Mouse (Mus musculus): ENCODE results near the gene Gmppb. TPM values are rescaled to one million over a fixed set of nuclear protein-coding genes. Genes with fewer than 3 reads are reported as not detected.

Gmppb gene
- total and polyA plus RNA-seq, 3 experiments = 17.9 to 20.9 (median 19.2) TPM

GRCm38 (mm10) chr9:108049561-108050251 is 664 bp downstream of the Gmppb start:
- peak; percentile 60; the same call in 1 of the 2 replicates for TF ChIP-seq MAX (IDR thresholded peaks at IDR 0.05; ENCODE audit: low read length)
- 0 out of 2 replicates have a peak, but pooled peaks have one; percentile 15 for TF ChIP-seq MYC (IDR thresholded peaks at IDR 0.05; ENCODE audit: low read depth, low read length)
- TF ChIP-seq USF1 (IDR thresholded peaks at IDR 0.05; ENCODE audit: low read depth, low read length) = peak; percentile 39
- no peak for TF ChIP-seq PAX5 (IDR thresholded peaks at IDR 0.05; ENCODE audit: low read length)
- dilution Hi-C loops (cut with MboI; ENCODE audit: extremely low pct_ligation_motif_present, extremely low pct_unique_long_range_greater_than_20kb, low sequenced_read_pairs) (no loop called here), in situ Hi-C loops (cut with MboI; ENCODE audit: low pct_ligation_motif_present, low pct_unique_long_range_greater_than_20kb, low sequenced_read_pairs) (no loop called here)
- no peaks in the 10 kb centered on the region for H3K27me3 ChIP-seq (replicated peaks)
- H3K4me3 ChIP-seq (replicated peaks in 1 of 3; ENCODE audit: low read depth in 2 of 3, low read length in 2 of 3, poor library complexity in 1 of 3) = peak overlapping the region; percentile 71 to 88 (median 79)
- H3K4me1 ChIP-seq (ENCODE audit: control insufficient read depth in 1 of 2, insufficient read depth in 2 of 2) = peaks cover 2 to 34% of the 10 kb centered on the region in 2 experiments; a peak in 2 of 4 replicates
- H3K79me2 ChIP-seq (replicated peaks; ENCODE audit: control insufficient read depth, extremely low read depth, insufficient read depth, poor library complexity, severe bottlenecking) = no peaks in the 10 kb centered on the region
- H3K9ac ChIP-seq (ENCODE audit: insufficient read depth, low read depth) = peak overlapping the region; percentile 52
- H3K9me3 ChIP-seq (replicated peaks; ENCODE audit: low read length) = no peaks in the 10 kb centered on the region
- peaks cover 55 to 78% of the 10 kb centered on the region in 2 experiments for H3K36me3 ChIP-seq (replicated peaks in 1 of 2; ENCODE audit: control insufficient read depth in 1 of 2, insufficient read depth in 1 of 2, low read length in 1 of 2)
- H3K27ac ChIP-seq (ENCODE audit: insufficient read depth, low read depth) = no peak overlapping the region
- H3K4me2 ChIP-seq (ENCODE audit: insufficient read depth, low read depth, poor library complexity, severe bottlenecking) = peak overlapping the region; percentile 55
- no peak for DNase-seq (ENCODE audit: extremely low read depth)

GRCm38 (mm10) chr9:108051184-108051930 is 2.3 kb downstream of the Gmppb start:
- Histone ChIP-seq H3K9me3 (replicated peaks; ENCODE audit: low read length) (no peaks in the 10 kb centered on the region), H3K4me1 (ENCODE audit: control insufficient read depth in 1 of 2, insufficient read depth in 2 of 2) (peaks cover 2 to 31% of the 10 kb centered on the region in 2 experiments; a peak in 2 of 4 replicates), H3K4me2 (ENCODE audit: insufficient read depth, low read depth, poor library complexity, severe bottlenecking) (no peak overlapping the region), H3K4me3 (replicated peaks in 1 of 3; ENCODE audit: low read depth in 2 of 3, low read length in 2 of 3, poor library complexity in 1 of 3) (no peak overlapping the region), H3K27ac (ENCODE audit: insufficient read depth, low read depth) (no peak overlapping the region), H3K36me3 (replicated peaks in 1 of 2; ENCODE audit: control insufficient read depth in 1 of 2, insufficient read depth in 1 of 2, low read length in 1 of 2) (peaks cover 58 to 78% of the 10 kb centered on the region in 2 experiments), H3K79me2 (replicated peaks; ENCODE audit: control insufficient read depth, extremely low read depth, insufficient read depth, poor library complexity, severe bottlenecking) (no peaks in the 10 kb centered on the region), H3K27me3 (replicated peaks) (no peaks in the 10 kb centered on the region), H3K9ac (ENCODE audit: insufficient read depth, low read depth) (no peak overlapping the region)
- TF ChIP-seq POLR2A (IDR thresholded peaks at IDR 0.05; ENCODE audit: low read depth, low read length) = peak; percentile 17; the same call in 1 of the 2 replicates
- TF ChIP-seq IRF4 (IDR thresholded peaks at IDR 0.05; ENCODE audit: low read depth, low read length) = no peak
- dilution Hi-C loops (cut with MboI; ENCODE audit: extremely low pct_ligation_motif_present, extremely low pct_unique_long_range_greater_than_20kb, low sequenced_read_pairs) (no loop called here), in situ Hi-C loops (cut with MboI; ENCODE audit: low pct_ligation_motif_present, low pct_unique_long_range_greater_than_20kb, low sequenced_read_pairs) (no loop called here)
- no peak for DNase-seq (ENCODE audit: extremely low read depth)

GRCm38 (mm10) chr9:108051931-108052220 is 2.8 kb downstream of the Gmppb start:
- dilution Hi-C loops (cut with MboI; ENCODE audit: extremely low pct_ligation_motif_present, extremely low pct_unique_long_range_greater_than_20kb, low sequenced_read_pairs) = no loop called here
- no peak overlapping the region for H3K27ac ChIP-seq (ENCODE audit: insufficient read depth, low read depth)
- no peak overlapping the region for H3K9ac ChIP-seq (ENCODE audit: insufficient read depth, low read depth)
- no peaks in the 10 kb centered on the region for H3K27me3 ChIP-seq (replicated peaks)
- H3K36me3 ChIP-seq (replicated peaks in 1 of 2; ENCODE audit: control insufficient read depth in 1 of 2, insufficient read depth in 1 of 2, low read length in 1 of 2) = peaks cover 60 to 78% of the 10 kb centered on the region in 2 experiments
- H3K9me3 ChIP-seq (replicated peaks; ENCODE audit: low read length) = no peaks in the 10 kb centered on the region
- no peak overlapping the region for H3K4me2 ChIP-seq (ENCODE audit: insufficient read depth, low read depth, poor library complexity, severe bottlenecking)
- in situ Hi-C loops (cut with MboI; ENCODE audit: low pct_ligation_motif_present, low pct_unique_long_range_greater_than_20kb, low sequenced_read_pairs) = no loop called here
- H3K4me3 ChIP-seq (replicated peaks in 1 of 3; ENCODE audit: low read depth in 2 of 3, low read length in 2 of 3, poor library complexity in 1 of 3) = no peak overlapping the region
- TF ChIP-seq MXI1 (IDR thresholded peaks at IDR 0.05; ENCODE audit: low read depth, low read length) = no peak
- TF ChIP-seq MAFK (IDR thresholded peaks at IDR 0.05; ENCODE audit: insufficient replicate concordance, low read length) = no peak
- TF ChIP-seq JUND (conservative IDR thresholded peaks at IDR 0.05; ENCODE audit: low read depth, low read length) = no peak
- TF ChIP-seq POLR2AphosphoS2 (IDR thresholded peaks at IDR 0.05; ENCODE audit: low read depth, low read length) = no peak
- TF ChIP-seq MYC (IDR thresholded peaks at IDR 0.05; ENCODE audit: low read depth, low read length) = no peak
- TF ChIP-seq ZC3H11A (IDR thresholded peaks at IDR 0.05; ENCODE audit: low read depth, low read length) = no peak
- TF ChIP-seq PAX5 (IDR thresholded peaks at IDR 0.05; ENCODE audit: low read length) = no peak
- TF ChIP-seq SIN3A (IDR thresholded peaks at IDR 0.05; ENCODE audit: low read length) = no peak
- no peak for TF ChIP-seq TBP (conservative IDR thresholded peaks at IDR 0.05; ENCODE audit: low read depth, low read length)
- no peak for TF ChIP-seq JUN (IDR thresholded peaks at IDR 0.05; ENCODE audit: insufficient read depth, low read depth, low read length)
- TF ChIP-seq IRF4 (IDR thresholded peaks at IDR 0.05; ENCODE audit: low read depth, low read length) = no peak
- no peak for TF ChIP-seq POLR2A (IDR thresholded peaks at IDR 0.05; ENCODE audit: low read depth, low read length)
- no peak for TF ChIP-seq MAX (IDR thresholded peaks at IDR 0.05; ENCODE audit: low read length)
- no peak for TF ChIP-seq RCOR1 (conservative IDR thresholded peaks at IDR 0.05; ENCODE audit: low read depth, low read length)
- peaks cover 2 to 31% of the 10 kb centered on the region in 2 experiments; a peak in 2 of 4 replicates for H3K4me1 ChIP-seq (ENCODE audit: control insufficient read depth in 1 of 2, insufficient read depth in 2 of 2)
- DNase-seq (ENCODE audit: extremely low read depth) = no peak
- no peaks in the 10 kb centered on the region for H3K79me2 ChIP-seq (replicated peaks; ENCODE audit: control insufficient read depth, extremely low read depth, insufficient read depth, poor library complexity, severe bottlenecking)

All from CH12.LX (cell line).